Mouse (Mus musculus): ENCODE data around the gene Agtr1b. TPM values are rescaled to one million over a fixed set of nuclear protein-coding genes. Genes with fewer than 3 reads are reported as not detected.

Agtr1b gene
- polyA plus RNA-seq, 1 experiment, result not detected

DNA sequence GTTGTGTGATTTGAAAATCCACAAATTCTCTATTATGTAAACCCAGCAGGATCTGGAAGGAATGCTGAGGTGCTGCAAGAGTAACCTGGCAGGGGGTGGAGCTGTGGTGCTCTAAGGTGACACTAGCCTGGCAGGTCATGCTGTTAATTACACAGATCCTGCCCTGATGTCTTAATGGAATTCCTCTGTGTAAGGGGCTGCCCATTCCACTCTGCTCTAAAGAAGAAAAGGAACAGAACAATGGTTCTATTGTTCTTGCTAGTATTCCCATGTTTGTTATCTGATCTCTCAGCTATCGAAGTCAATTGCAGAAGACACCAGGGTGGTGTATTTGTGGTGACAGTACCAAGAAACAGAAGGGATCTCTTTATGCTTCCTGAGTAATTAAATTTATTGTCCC, 49.7 kb downstream of the Agtr1b start:
- Histone ChIP-seq H3K27me3 (ENCODE audit: control insufficient read depth, insufficient read depth, insufficient read length) (no peaks in the 10 kb centered on the region), H3K79me2 (ENCODE audit: control insufficient read depth, insufficient read depth) (no peaks in the 10 kb centered on the region), H3K36me3 (ENCODE audit: control insufficient read depth, insufficient read depth) (no peaks in the 10 kb centered on the region), H3ac (ENCODE audit: control insufficient read depth, insufficient read length, low read depth) (no peak overlapping the region), H3K79me3 (ENCODE audit: low read depth) (no peaks in the 10 kb centered on the region), H3K4me3 (ENCODE audit: insufficient read depth, poor library complexity, severe bottlenecking) (no peak overlapping the region)
- TF ChIP-seq USF1 (IDR thresholded peaks at IDR 0.05; ENCODE audit: low read depth) (no peak), MYOD1 (IDR thresholded peaks at IDR 0.05; ENCODE audit: control insufficient read depth, insufficient read length, low read depth) (no peak), CEBPB (IDR thresholded peaks at IDR 0.05; ENCODE audit: low read depth) (no peak), CTCF (IDR thresholded peaks at IDR 0.05; ENCODE audit: control insufficient read depth, insufficient read depth, insufficient read length) (no peak), MYOG (IDR thresholded peaks at IDR 0.05; ENCODE audit: control insufficient read depth, extremely low read depth, insufficient read length) (no peak), FOSL1 (IDR thresholded peaks at IDR 0.05; ENCODE audit: insufficient read depth, low read length, poor library complexity, severe bottlenecking) (no peak), MAX (IDR thresholded peaks at IDR 0.05) (no peak)

DNA sequence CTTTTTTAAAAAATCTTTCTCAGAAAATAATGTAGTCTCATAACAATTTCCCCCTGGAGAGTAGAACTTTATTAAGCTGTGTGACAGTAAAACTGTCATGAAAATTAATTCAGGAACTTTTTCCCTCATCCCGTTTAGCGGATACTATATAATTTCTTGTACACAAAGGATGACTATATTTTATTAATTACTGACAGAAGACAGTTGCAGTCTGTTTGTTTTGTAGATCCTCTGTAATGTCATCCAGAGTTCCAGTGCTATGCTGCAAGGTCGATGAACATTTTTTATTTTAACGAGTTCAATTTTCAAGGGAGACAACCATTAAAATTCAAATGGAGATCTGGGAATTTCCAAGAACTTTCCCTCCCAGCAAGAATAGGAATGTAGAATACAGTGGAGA, 57.8 kb downstream of the Agtr1b start:
- TF ChIP-seq MAX (IDR thresholded peaks at IDR 0.05), result no peak
- no peak for TF ChIP-seq MYOG (IDR thresholded peaks at IDR 0.05; ENCODE audit: control insufficient read depth, extremely low read depth, insufficient read length)
- TF ChIP-seq CEBPB (IDR thresholded peaks at IDR 0.05; ENCODE audit: low read depth), result no peak
- no peak for TF ChIP-seq CTCF (IDR thresholded peaks at IDR 0.05; ENCODE audit: control insufficient read depth, insufficient read depth, insufficient read length)
- TF ChIP-seq USF1 (IDR thresholded peaks at IDR 0.05; ENCODE audit: low read depth), result no peak
- TF ChIP-seq FOSL1 (IDR thresholded peaks at IDR 0.05; ENCODE audit: insufficient read depth, low read length, poor library complexity, severe bottlenecking), result no peak
- no peak for TF ChIP-seq MYOD1 (IDR thresholded peaks at IDR 0.05; ENCODE audit: control insufficient read depth, insufficient read length, low read depth)
- Histone ChIP-seq H3K79me3 (ENCODE audit: low read depth) (no peaks in the 10 kb centered on the region), H3ac (ENCODE audit: control insufficient read depth, insufficient read length, low read depth) (no peak overlapping the region), H3K36me3 (ENCODE audit: control insufficient read depth, insufficient read depth) (no peaks in the 10 kb centered on the region), H3K27me3 (ENCODE audit: control insufficient read depth, insufficient read depth, insufficient read length) (no peaks in the 10 kb centered on the region), H3K79me2 (ENCODE audit: control insufficient read depth, insufficient read depth) (no peaks in the 10 kb centered on the region), H3K4me3 (ENCODE audit: insufficient read depth, poor library complexity, severe bottlenecking) (no peak overlapping the region)

GRCm38 (mm10) chr3:20307256-20307655, 59.7 kb downstream of the Agtr1b start:
- TF ChIP-seq FOSL1 (IDR thresholded peaks at IDR 0.05; ENCODE audit: insufficient read depth, low read length, poor library complexity, severe bottlenecking), result no peak
- TF ChIP-seq CTCF (IDR thresholded peaks at IDR 0.05; ENCODE audit: control insufficient read depth, insufficient read depth, insufficient read length), result no peak
- no peak for TF ChIP-seq MYOD1 (IDR thresholded peaks at IDR 0.05; ENCODE audit: control insufficient read depth, insufficient read length, low read depth)
- H3K36me3 ChIP-seq (ENCODE audit: control insufficient read depth, insufficient read depth), result no peaks in the 10 kb centered on the region
- H3K79me2 ChIP-seq (ENCODE audit: control insufficient read depth, insufficient read depth), result no peaks in the 10 kb centered on the region
- no peak overlapping the region for H3ac ChIP-seq (ENCODE audit: control insufficient read depth, insufficient read length, low read depth)
- H3K27me3 ChIP-seq (ENCODE audit: control insufficient read depth, insufficient read depth, insufficient read length), result no peaks in the 10 kb centered on the region
- H3K4me3 ChIP-seq (ENCODE audit: insufficient read depth, poor library complexity, severe bottlenecking), result no peak overlapping the region
- H3K79me3 ChIP-seq (ENCODE audit: low read depth), result no peaks in the 10 kb centered on the region

DNA sequence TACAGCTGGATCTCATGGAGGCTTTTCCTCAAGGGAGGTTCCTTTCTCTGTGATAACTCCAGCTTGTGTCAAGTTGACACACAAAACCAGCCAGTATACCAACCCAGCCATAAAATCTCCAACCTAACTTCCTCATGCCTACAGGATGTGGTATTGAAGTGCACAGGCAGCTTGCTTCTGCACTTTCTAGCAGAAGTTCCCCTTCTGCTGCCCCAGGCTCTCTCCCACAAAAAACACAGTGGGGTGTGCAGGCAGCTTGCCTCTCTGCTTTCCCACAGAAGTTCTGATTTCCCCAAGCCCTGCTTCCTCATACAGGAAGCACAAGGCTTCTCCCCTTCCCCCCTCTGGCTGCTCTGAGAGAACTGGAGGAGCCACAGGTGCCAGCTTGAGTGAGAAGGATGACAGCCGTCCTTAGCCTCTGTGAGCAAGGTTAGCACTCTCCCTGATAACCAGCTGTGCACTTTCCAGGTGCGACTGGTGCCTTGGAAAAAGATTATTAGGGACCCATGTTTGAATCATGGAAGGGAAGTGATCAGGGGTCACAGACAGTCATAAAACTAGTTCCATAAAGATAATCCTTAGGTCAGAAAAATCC, 62.1 kb downstream of the Agtr1b start:
- Histone ChIP-seq H3K4me3 (ENCODE audit: insufficient read depth, poor library complexity, severe bottlenecking) (no peak overlapping the region), H3K79me2 (ENCODE audit: control insufficient read depth, insufficient read depth) (no peaks in the 10 kb centered on the region), H3K79me3 (ENCODE audit: low read depth) (no peaks in the 10 kb centered on the region), H3ac (ENCODE audit: control insufficient read depth, insufficient read length, low read depth) (no peak overlapping the region), H3K27me3 (ENCODE audit: control insufficient read depth, insufficient read depth, insufficient read length) (no peaks in the 10 kb centered on the region), H3K36me3 (ENCODE audit: control insufficient read depth, insufficient read depth) (no peaks in the 10 kb centered on the region)
- no peak for TF ChIP-seq CEBPB (IDR thresholded peaks at IDR 0.05; ENCODE audit: low read depth)
- TF ChIP-seq FOSL1 (IDR thresholded peaks at IDR 0.05; ENCODE audit: insufficient read depth, low read length, poor library complexity, severe bottlenecking), result no peak
- TF ChIP-seq MYOG (IDR thresholded peaks at IDR 0.05; ENCODE audit: control insufficient read depth, extremely low read depth, insufficient read length), result no peak
- no peak for TF ChIP-seq MYOD1 (IDR thresholded peaks at IDR 0.05; ENCODE audit: control insufficient read depth, insufficient read length, low read depth)
- no peak for TF ChIP-seq MAX (IDR thresholded peaks at IDR 0.05)
- TF ChIP-seq USF1 (IDR thresholded peaks at IDR 0.05; ENCODE audit: low read depth), result no peak
- no peak for TF ChIP-seq CTCF (IDR thresholded peaks at IDR 0.05; ENCODE audit: control insufficient read depth, insufficient read depth, insufficient read length)

DNA sequence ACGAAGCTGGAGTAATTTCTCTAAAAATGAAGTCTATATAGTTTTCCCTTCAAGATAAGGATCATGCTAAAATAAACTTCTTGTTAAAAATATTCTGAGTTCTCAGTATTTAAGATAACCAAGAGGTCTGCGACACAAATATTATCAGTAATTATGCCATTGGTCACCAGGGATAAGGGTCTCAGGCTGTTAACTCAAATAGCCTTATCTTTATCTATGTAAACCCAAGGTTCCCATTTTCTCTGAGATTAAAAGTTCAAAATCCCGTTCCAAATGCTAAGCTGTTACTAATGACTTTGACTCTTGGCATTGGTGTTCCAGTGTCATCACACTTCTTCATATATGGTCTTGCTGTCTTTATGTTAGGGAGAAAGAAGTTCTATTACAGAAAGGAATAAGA, 71.4 kb downstream of the Agtr1b start:
- Histone ChIP-seq H3K27me3 (ENCODE audit: control insufficient read depth, insufficient read depth, insufficient read length) (no peaks in the 10 kb centered on the region), H3K79me2 (ENCODE audit: control insufficient read depth, insufficient read depth) (no peaks in the 10 kb centered on the region), H3ac (ENCODE audit: control insufficient read depth, insufficient read length, low read depth) (no peak overlapping the region), H3K79me3 (ENCODE audit: low read depth) (no peaks in the 10 kb centered on the region), H3K4me3 (ENCODE audit: insufficient read depth, poor library complexity, severe bottlenecking) (no peak overlapping the region), H3K36me3 (ENCODE audit: control insufficient read depth, insufficient read depth) (no peaks in the 10 kb centered on the region)
- no peak for TF ChIP-seq MAX (IDR thresholded peaks at IDR 0.05)

DNA sequence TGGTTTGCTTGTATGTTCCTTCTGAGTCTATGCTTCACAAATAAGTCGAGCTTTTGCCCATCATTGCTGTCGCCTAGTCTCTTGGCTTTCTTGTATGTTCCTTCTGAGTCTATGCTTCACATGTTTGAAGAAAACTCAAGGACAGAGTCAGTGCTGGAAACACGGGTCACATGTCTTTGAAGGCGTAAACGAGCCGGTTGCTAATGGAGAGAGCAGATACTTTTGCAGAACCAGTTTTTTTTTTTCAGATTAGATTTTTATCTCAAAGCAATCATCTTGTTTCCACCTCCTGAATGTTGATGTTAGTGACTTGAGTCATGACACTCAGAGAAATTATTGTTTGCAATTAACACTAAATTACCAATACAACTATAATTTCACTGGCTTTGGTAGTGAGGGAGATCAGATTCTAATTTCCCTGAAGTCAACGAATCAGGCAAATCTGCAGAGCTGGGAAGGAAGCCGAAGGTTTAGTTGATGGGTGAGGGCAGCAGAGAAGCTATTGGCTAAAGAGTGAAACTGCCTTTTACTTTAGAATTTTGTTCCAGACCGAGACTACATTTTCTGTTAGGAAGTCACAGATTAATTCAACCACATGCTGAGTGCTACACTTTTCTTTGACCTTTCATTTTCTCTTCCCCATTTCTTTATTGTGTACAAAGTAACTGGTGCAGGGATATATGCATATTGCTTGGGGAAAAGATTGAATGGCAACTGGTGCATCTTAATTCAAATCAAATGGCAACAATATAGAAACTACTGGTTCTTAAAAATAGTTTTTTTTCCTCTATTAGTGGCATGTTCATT, 72.2 kb downstream of the Agtr1b start:
- Histone ChIP-seq H3K79me2 (ENCODE audit: control insufficient read depth, insufficient read depth) (no peaks in the 10 kb centered on the region), H3K79me3 (ENCODE audit: low read depth) (no peaks in the 10 kb centered on the region), H3K4me3 (ENCODE audit: insufficient read depth, poor library complexity, severe bottlenecking) (no peak overlapping the region), H3K27me3 (ENCODE audit: control insufficient read depth, insufficient read depth, insufficient read length) (no peaks in the 10 kb centered on the region), H3ac (ENCODE audit: control insufficient read depth, insufficient read length, low read depth) (no peak overlapping the region), H3K36me3 (ENCODE audit: control insufficient read depth, insufficient read depth) (no peaks in the 10 kb centered on the region)
- no peak for TF ChIP-seq FOSL1 (IDR thresholded peaks at IDR 0.05; ENCODE audit: insufficient read depth, low read length, poor library complexity, severe bottlenecking)

Measured in C2C12 (cell line).